Mouse (Mus musculus) testis, adult 10 weeks (tissue): Measurements from ENCODE around the gene Spesp1. TPM values are rescaled to one million over a fixed set of nuclear protein-coding genes. Genes with fewer than 3 reads are reported as not detected.

Experiments used
- polyA plus RNA-seq: library from polyadenylated mRNA; stranded (reverse); fragments of 350-450 nt; fragmentation: Illumina TruSeq; extraction: RNeasy Lipid Tissue Mini Kit (QIAGEN cat#74804); gene quantifications from one replicate; pipeline ENCODE4 v1.2.3, GENCODE M21; 2014; ENCODE audit warnings: low read depth, low replicate concordance

The Spesp1 gene
- 140 TPM for polyA plus RNA-seq

DNA sequence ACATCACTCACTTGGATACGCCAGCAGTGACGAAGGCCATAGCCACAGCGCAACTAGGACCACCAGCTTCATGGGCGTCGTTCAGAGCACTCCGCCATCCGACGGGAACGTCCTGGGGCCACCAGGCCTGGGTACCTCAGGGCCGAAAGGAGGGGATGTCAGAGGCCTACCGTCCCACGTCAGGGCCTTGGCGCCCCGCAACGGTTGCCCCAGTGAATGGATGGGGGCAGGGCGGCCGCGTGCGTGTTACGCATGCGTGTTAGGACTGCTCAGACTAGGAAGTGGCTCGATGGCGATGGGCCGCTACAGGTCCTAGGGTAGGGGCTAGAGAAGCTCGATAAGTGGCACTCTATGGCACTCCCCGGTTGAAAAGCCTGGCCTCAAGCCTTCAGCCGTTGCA, at the start of gene Spesp1:
Gene Spesp1, minus strand, starts transcription at position 218 of the 400 bp plus-strand sequence.

Other genes with a start within 250 kb of the Spesp1 start
- gene Glce, start 159.6 kb downstream of the Spesp1 start, polyA plus RNA-seq: 18.6 TPM
- gene Anp32a, start 59.1 kb upstream of the Spesp1 start, polyA plus RNA-seq: 75.1 TPM